Mouse (Mus musculus) heart, postnatal 0 days (tissue): Measurements from ENCODE around the gene Lipa.

Source experiments
- CTCF ChIP-seq: IDR thresholded peaks from 2 replicates; pipeline ENCODE4 v1.5.1; 2016; ENCODE audit warnings: antibody characterized with exemption, control low read depth, low read depth
- EP300 ChIP-seq: IDR thresholded peaks from 2 replicates; pipeline ENCODE4 v1.6.1; 2016; ENCODE audit warnings: antibody characterized with exemption, low read depth

DNA sequence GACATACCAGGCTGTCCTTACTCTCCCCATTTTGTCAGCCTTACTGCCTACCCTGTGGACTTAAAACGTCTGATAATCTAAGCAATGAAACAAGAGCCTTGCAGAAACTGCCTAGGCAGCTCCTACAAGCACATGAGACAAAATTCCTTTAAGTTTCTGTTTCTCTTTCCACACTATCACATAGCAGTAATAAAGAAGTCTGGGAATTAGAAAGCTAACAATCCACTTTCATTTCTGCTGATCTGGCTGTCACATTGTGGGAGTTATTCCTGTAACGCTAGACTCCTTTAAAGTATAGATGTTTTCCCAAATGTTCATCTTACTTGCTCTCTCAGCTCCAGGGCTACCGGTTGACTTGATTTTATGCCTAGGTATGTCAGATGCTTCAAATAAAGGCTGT is 26.2 kb upstream of the Lipa start:
- TF ChIP-seq EP300 = no peak
- no peak for TF ChIP-seq CTCF
